Mouse (Mus musculus): ENCODE results near the gene Slc34a2.

Slc34a2 gene

GRCm38 (mm10) chr5:53037781-53038180, at the start of gene Slc34a2:
Slc34a2 (plus strand) TSS chr5:53038081.
- DNase-seq (ENCODE audit: low spot score in 2 of 2) = no peak

GRCm38 (mm10) chr5:52990687-52991341, 47.1 kb upstream of the Slc34a2 start:
- DNase-seq (ENCODE audit: low spot score in 2 of 2) = no peak

GRCm38 (mm10) chr5:52992210-52992897, 45.5 kb upstream of the Slc34a2 start:
- no peak for DNase-seq (ENCODE audit: low spot score in 2 of 2)

GRCm38 (mm10) chr5:52993490-52994282, 44.2 kb upstream of the Slc34a2 start:
- DNase-seq (ENCODE audit: low spot score in 2 of 2) = no peak

- no peak for DNase-seq (ENCODE audit: low spot score in 2 of 2)
Observed at GRCm38 (mm10) chr5:52995461-52995860, 42.4 kb upstream of the Slc34a2 start.

- no peak for DNase-seq (ENCODE audit: low spot score in 2 of 2)
Observed at GRCm38 (mm10) chr5:52996145-52996544, 41.7 kb upstream of the Slc34a2 start.

- no peak for DNase-seq (ENCODE audit: low spot score in 2 of 2)
Observed at GRCm38 (mm10) chr5:52996601-52997000, 41.3 kb upstream of the Slc34a2 start.

- no peak for DNase-seq (ENCODE audit: low spot score in 2 of 2)
Observed at GRCm38 (mm10) chr5:52997032-52997431, 40.8 kb upstream of the Slc34a2 start.

- DNase-seq (ENCODE audit: low spot score in 2 of 2) = no peak
Observed at GRCm38 (mm10) chr5:52998097-52998760, 39.7 kb upstream of the Slc34a2 start.

- no peak for DNase-seq (ENCODE audit: low spot score in 2 of 2)
Observed at GRCm38 (mm10) chr5:53000169-53000872, 37.6 kb upstream of the Slc34a2 start.

GRCm38 (mm10) chr5:53002599-53003203, 35.2 kb upstream of the Slc34a2 start:
- DNase-seq (ENCODE audit: low spot score in 2 of 2) = no peak

GRCm38 (mm10) chr5:53003495-53003894, 34.4 kb upstream of the Slc34a2 start:
- no peak for DNase-seq (ENCODE audit: low spot score in 2 of 2)

GRCm38 (mm10) chr5:53003981-53004380, 33.9 kb upstream of the Slc34a2 start:
- DNase-seq (ENCODE audit: low spot score in 2 of 2) = no peak

GRCm38 (mm10) chr5:53009027-53009769, 28.7 kb upstream of the Slc34a2 start:
- no peak for DNase-seq (ENCODE audit: low spot score in 2 of 2)

GRCm38 (mm10) chr5:53009770-53010133, 28.1 kb upstream of the Slc34a2 start:
- DNase-seq (ENCODE audit: low spot score in 2 of 2) = no peak

GRCm38 (mm10) chr5:53011327-53011726, 26.6 kb upstream of the Slc34a2 start:
- DNase-seq (ENCODE audit: low spot score in 2 of 2) = no peak

- DNase-seq (ENCODE audit: low spot score in 2 of 2) = no peak
Observed at GRCm38 (mm10) chr5:53016606-53017005, 21.3 kb upstream of the Slc34a2 start.

GRCm38 (mm10) chr5:53018316-53018715, 19.6 kb upstream of the Slc34a2 start:
- no peak for DNase-seq (ENCODE audit: low spot score in 2 of 2)

- no peak for DNase-seq (ENCODE audit: low spot score in 2 of 2)
Observed at GRCm38 (mm10) chr5:53023432-53023831, 14.4 kb upstream of the Slc34a2 start.

GRCm38 (mm10) chr5:53023901-53024300, 14.0 kb upstream of the Slc34a2 start:
- no peak for DNase-seq (ENCODE audit: low spot score in 2 of 2)
